ENCODE assay signal across 25 mouse cellular contexts in the genomic region with DNA sequence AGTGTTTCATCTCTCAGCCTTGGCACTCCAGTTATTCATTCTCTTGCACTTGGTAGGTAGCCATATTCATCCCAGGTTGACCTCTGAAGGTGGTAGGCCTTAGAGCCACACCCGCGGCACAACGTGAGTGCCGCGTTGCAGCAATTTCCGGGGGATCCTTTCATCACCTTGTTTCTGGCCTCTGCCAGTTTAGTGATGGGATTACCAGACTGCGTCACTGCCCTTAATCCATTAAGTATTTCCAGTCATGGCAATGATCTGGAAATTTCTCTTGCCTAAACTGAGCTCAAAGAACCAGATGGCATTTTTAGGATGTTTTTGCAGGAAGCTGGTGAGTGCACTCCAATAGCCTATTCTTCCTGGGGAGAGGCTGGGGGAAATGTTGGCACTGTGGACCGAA.
"Had no signal": no experiment of that assay in that cellular context is flagged by ENCODE, and none has a peak within 500 bp of the region (broad histone marks: within the 10 kb centered on the region; RNA-seq: fewer than 3 reads in every experiment).

No protein-coding gene starts in this region.

- H3K9me3 ChIP-seq: limb, embryonic 10.5 days; limb, embryonic 13.5 days; liver, embryonic 12.5 days; liver, embryonic 15.5 days; lung, embryonic 15.5 days; megakaryocyte, embryonic 14.5 days; midbrain, embryonic 10.5 days; midbrain, embryonic 13.5 days; neural tube, embryonic 13.5 days had no signal

- H3K9ac ChIP-seq: limb, embryonic 13.5 days; liver, embryonic 12.5 days; liver, embryonic 15.5 days; lung, embryonic 15.5 days; midbrain, embryonic 13.5 days; neural tube, embryonic 13.5 days had no signal

- H3K4me3 ChIP-seq: layer of hippocampus, adult 2 months; limb, embryonic 10.5 days; limb, embryonic 13.5 days; liver, embryonic 12.5 days; liver, embryonic 15.5 days; lung, embryonic 15.5 days; megakaryocyte, embryonic 14.5 days; midbrain, embryonic 10.5 days; midbrain, embryonic 13.5 days; myocyte; neural tube, embryonic 13.5 days had no signal

- DNase-seq: kidney, postnatal 25 days; layer of hippocampus, adult 9-11 months; liver; lung, adult 18-20 months; lung, postnatal 10 days; lung, postnatal 36 days; right cerebral cortex, adult 18-20 months; right cerebral cortex, postnatal 14 days; right cerebral cortex, postnatal 4 days; thymus, adult 18-20 months; thymus, postnatal 36 days had no signal

- H3K27ac ChIP-seq: kidney, postnatal 0 days; layer of hippocampus, adult 2 months; limb, embryonic 10.5 days; limb, embryonic 13.5 days; liver, embryonic 12.5 days; liver, embryonic 15.5 days; lung, embryonic 15.5 days; midbrain, embryonic 10.5 days; midbrain, embryonic 13.5 days; neural tube, embryonic 13.5 days; stomach, postnatal 0 days had no signal

- ATAC-seq: liver, embryonic 12.5 days; midbrain, embryonic 13.5 days; midbrain, embryonic 16.5 days had no signal

- H3K27me3 ChIP-seq: limb, embryonic 13.5 days; liver, embryonic 12.5 days; liver, embryonic 15.5 days; lung, embryonic 15.5 days; midbrain, embryonic 13.5 days; neural tube, embryonic 13.5 days had no signal

- H3K4me2 ChIP-seq: limb, embryonic 13.5 days; liver, embryonic 12.5 days; liver, embryonic 15.5 days; lung, embryonic 15.5 days; midbrain, embryonic 13.5 days; neural tube, embryonic 13.5 days had no signal

- H3K4me1 ChIP-seq: limb, embryonic 10.5 days; lung, embryonic 15.5 days; midbrain, embryonic 10.5 days; midbrain, embryonic 13.5 days; neural tube, embryonic 13.5 days had no signal
